Mouse (Mus musculus) liver, embryonic 12.5 days (tissue): ENCODE data around the gene Gimap7. TPM values are rescaled to one million over a fixed set of nuclear protein-coding genes. Genes with fewer than 3 reads are reported as not detected.

Experiments
- ATAC-seq: fragments of 200-750 bp; cut with Nextera tagmentation; 2 replicates; pipeline ENCODE4 v1.8.0; 2017; ENCODE audit warnings: moderate number of reproducible peaks, mild to moderate bottlenecking, moderate library complexity
- H3K27ac ChIP-seq: fragments of 300-500 bp; sonication (generic); 2 replicates; pipeline ENCODE4 v1.5.1; 2016; ENCODE audit warnings: mild to moderate bottlenecking
- H3K27me3 ChIP-seq: fragments of 300-500 bp; sonication (generic); replicated peaks from 2 replicates; pipeline ENCODE4 v1.6.1; 2016; ENCODE audit warnings: mild to moderate bottlenecking, moderate library complexity
- H3K36me3 ChIP-seq: fragments of 300-500 bp; sonication (generic); 2 replicates; pipeline ENCODE4 v1.6.1; 2016; ENCODE audit warnings: mild to moderate bottlenecking, moderate library complexity
- H3K4me1 ChIP-seq: fragments of 300-500 bp; sonication (generic); 2 replicates; pipeline ENCODE4 v1.6.1; 2016
- H3K4me2 ChIP-seq: fragments of 300-500 bp; sonication (generic); 2 replicates; pipeline ENCODE4 v1.6.1; 2016; ENCODE audit warnings: mild to moderate bottlenecking, moderate library complexity
- H3K4me3 ChIP-seq: fragments of 300-500 bp; sonication (generic); 2 replicates; pipeline ENCODE4 v1.5.1; 2016; ENCODE audit warnings: mild to moderate bottlenecking, moderate library complexity
- H3K9ac ChIP-seq: fragments of 300-500 bp; sonication (generic); 2 replicates; pipeline ENCODE4 v1.6.1; 2016; ENCODE audit warnings: mild to moderate bottlenecking, moderate library complexity
- H3K9me3 ChIP-seq: fragments of 300-500 bp; sonication (generic); replicated peaks from 2 replicates; pipeline ENCODE4 v1.6.1; 2016; ENCODE audit warnings: mild to moderate bottlenecking, moderate library complexity
- WGBS: fragments of 180-500 bp; shearing (Covaris S2); methylation state at CpG from one replicate; pipeline ENCODE4 v1.1.7; 2016; ENCODE audit not compliant: insufficient replicate concordance; 5-methylcytosine and 5-hydroxymethylcytosine counted together
- polyA plus RNA-seq: library from polyadenylated mRNA; unstranded; fragments of >200 nt; fragmentation: Nextera tagmentation; extraction: Ambion mirVana; gene quantifications from 2 replicates; pipeline ENCODE4 v1.2.1, GENCODE M21; 2016

The Gimap7 gene
- polyA plus RNA-seq, 1 experiment from 2014 or later = 0.18 TPM

GRCm38 (mm10) chr6:48732864-48733304 is 14.5 kb downstream of the Gimap7 start:
- 19% methylated on average over 8 of the region's 8 CpGs for WGBS
- Histone ChIP-seq H3K4me1 (no peaks in the 10 kb centered on the region), H3K4me3 (no peak overlapping the region), H3K9me3 (no peaks in the 10 kb centered on the region), H3K36me3 (no peaks in the 10 kb centered on the region), H3K27ac (no peak overlapping the region), H3K9ac (no peak overlapping the region), H3K27me3 (no peaks in the 10 kb centered on the region), H3K4me2 (no peak overlapping the region)
- no peak for ATAC-seq

GRCm38 (mm10) chr6:48733660-48734059 is 15.2 kb downstream of the Gimap7 start:
- 74% methylated on average over 1 of the region's 1 CpGs for WGBS
- Histone ChIP-seq H3K9ac (no peak overlapping the region), H3K36me3 (no peaks in the 10 kb centered on the region)

GRCm38 (mm10) chr6:48737053-48737452 is 18.6 kb downstream of the Gimap7 start:
- Histone ChIP-seq H3K27me3 (no peaks in the 10 kb centered on the region), H3K4me2 (no peak overlapping the region), H3K9me3 (no peaks in the 10 kb centered on the region), H3K36me3 (no peaks in the 10 kb centered on the region), H3K4me3 (no peak overlapping the region), H3K4me1 (peaks cover 16% of the 10 kb centered on the region), H3K27ac (no peak overlapping the region), H3K9ac (no peak overlapping the region)
- WGBS = 35% methylated on average over 2 of the region's 2 CpGs
- no peak for ATAC-seq

More at GRCm38 (mm10) chr6:48733660-48734059, 15.2 kb downstream of the Gimap7 start:
- Histone ChIP-seq H3K4me1 (no peaks in the 10 kb centered on the region), H3K4me3 (no peak overlapping the region), H3K4me2 (no peak overlapping the region), H3K27ac (no peak overlapping the region), H3K27me3 (no peaks in the 10 kb centered on the region), H3K9me3 (no peaks in the 10 kb centered on the region)
- ATAC-seq = no peak

- no peak for ATAC-seq
- no peak overlapping the region for H3K4me2 ChIP-seq
- H3K27me3 ChIP-seq = peaks cover 4% of the 10 kb centered on the region; the same call in 1 of the 2 replicates
- H3K4me1 ChIP-seq = peaks cover 19% of the 10 kb centered on the region
- no peaks in the 10 kb centered on the region for H3K9me3 ChIP-seq
- 73% methylated on average over 5 of the region's 5 CpGs for WGBS
- no peak overlapping the region for H3K9ac ChIP-seq
- H3K36me3 ChIP-seq = 0 out of 2 replicates have a peak, but pooled peaks cover 4% of the 10 kb centered on the region
- no peak overlapping the region for H3K27ac ChIP-seq
- no peak overlapping the region for H3K4me3 ChIP-seq
Measured at GRCm38 (mm10) chr6:48737688-48738087, 19.3 kb downstream of the Gimap7 start.

- 18% methylated on average over 15 of the region's 15 CpGs for WGBS
- Histone ChIP-seq H3K4me3 (peak within 1 kb of the TSS; percentile 45), H3K36me3 (0 out of 2 replicates have a peak, but pooled peaks cover 9% of the 10 kb centered on the region), H3K4me2 (peak within 1 kb of the TSS; percentile 33), H3K27ac (no peak within 1 kb of the TSS), H3K9ac (no peak within 1 kb of the TSS), H3K4me1 (peaks cover 26% of the 10 kb centered on the region), H3K9me3 (no peaks in the 10 kb centered on the region), H3K27me3 (peaks cover 7% of the 10 kb centered on the region; the same call in 1 of the 2 replicates)
- ATAC-seq = no peak
Measured at GRCm38 (mm10) chr6:48738961-48739779, 20.7 kb downstream of the Gimap7 start, which contains the start of gene Gimap1. Gene Gimap1, plus strand, starts transcription at chr6:48739054.

- Histone ChIP-seq H3K4me2 (peak overlapping the region; percentile 31; the same call in 1 of the 2 replicates), H3K4me3 (peak overlapping the region; percentile 22; the same call in 1 of the 2 replicates), H3K27ac (no peak overlapping the region), H3K4me1 (peaks cover 26% of the 10 kb centered on the region), H3K36me3 (0 out of 2 replicates have a peak, but pooled peaks cover 9% of the 10 kb centered on the region), H3K9ac (no peak overlapping the region), H3K9me3 (no peaks in the 10 kb centered on the region), H3K27me3 (peaks cover 7% of the 10 kb centered on the region; the same call in 1 of the 2 replicates)
- no peak for ATAC-seq
- 62% methylated on average over 3 of the region's 3 CpGs for WGBS
Measured at GRCm38 (mm10) chr6:48739780-48740055, 21.3 kb downstream of the Gimap7 start.

- Histone ChIP-seq H3K27me3 (peaks cover 7% of the 10 kb centered on the region; the same call in 1 of the 2 replicates), H3K4me3 (no peak overlapping the region), H3K4me1 (peaks cover 30% of the 10 kb centered on the region), H3K4me2 (peak overlapping the region; percentile 38), H3K36me3 (0 out of 2 replicates have a peak, but pooled peaks cover 9% of the 10 kb centered on the region), H3K27ac (peak overlapping the region; percentile 67), H3K9me3 (no peaks in the 10 kb centered on the region), H3K9ac (no peak overlapping the region)
- WGBS = 31% methylated on average over 3 of the region's 3 CpGs
- no peak for ATAC-seq
Measured at GRCm38 (mm10) chr6:48740501-48741169, 22.2 kb downstream of the Gimap7 start.

GRCm38 (mm10) chr6:48741273-48741672 is 22.9 kb downstream of the Gimap7 start:
- Histone ChIP-seq H3K4me1 (peaks cover 33% of the 10 kb centered on the region), H3K9ac (no peak overlapping the region), H3K36me3 (0 out of 2 replicates have a peak, but pooled peaks cover 9% of the 10 kb centered on the region), H3K4me3 (no peak overlapping the region), H3K27ac (peak overlapping the region; percentile 67), H3K4me2 (0 out of 2 replicates have a peak overlapping the region, but pooled peaks have one; percentile 38), H3K27me3 (peaks cover 7% of the 10 kb centered on the region; the same call in 1 of the 2 replicates), H3K9me3 (no peaks in the 10 kb centered on the region)
- WGBS = 10% methylated on average over 3 of the region's 3 CpGs
- peak; percentile 38; the same call in 1 of the 2 replicates for ATAC-seq

- H3K27ac ChIP-seq = peak overlapping the region; percentile 67
- 0 out of 2 replicates have a peak, but pooled peaks cover 9% of the 10 kb centered on the region for H3K36me3 ChIP-seq
- peaks cover 7% of the 10 kb centered on the region; the same call in 1 of the 2 replicates for H3K27me3 ChIP-seq
- 41% methylated on average over 9 of the region's 9 CpGs for WGBS
- no peaks in the 10 kb centered on the region for H3K9me3 ChIP-seq
- no peak overlapping the region for H3K9ac ChIP-seq
- H3K4me1 ChIP-seq = peaks cover 33% of the 10 kb centered on the region
- peak; percentile 20; the same call in 1 of the 2 replicates for ATAC-seq
- H3K4me2 ChIP-seq = peak overlapping the region; percentile 62
- H3K4me3 ChIP-seq = no peak overlapping the region
Measured at GRCm38 (mm10) chr6:48741711-48742206, 23.3 kb downstream of the Gimap7 start.

GRCm38 (mm10) chr6:48742422-48743351 is 24.3 kb downstream of the Gimap7 start:
- ATAC-seq = peak; percentile 55; the same call in 1 of the 2 replicates
- Histone ChIP-seq H3K27me3 (peaks cover 7% of the 10 kb centered on the region; the same call in 1 of the 2 replicates), H3K9ac (peak overlapping the region; percentile 42; the same call in 1 of the 2 replicates), H3K4me1 (peaks cover 40% of the 10 kb centered on the region), H3K9me3 (no peaks in the 10 kb centered on the region), H3K27ac (peak overlapping the region; percentile 56), H3K4me2 (peak overlapping the region; percentile 62), H3K36me3 (0 out of 2 replicates have a peak, but pooled peaks cover 9% of the 10 kb centered on the region), H3K4me3 (peak overlapping the region; percentile 40)
- WGBS = 43% methylated on average over 52 of the region's 52 CpGs
